Comparison of ENCODE assay signal across 10 mouse cellular contexts in the genomic region with DNA sequence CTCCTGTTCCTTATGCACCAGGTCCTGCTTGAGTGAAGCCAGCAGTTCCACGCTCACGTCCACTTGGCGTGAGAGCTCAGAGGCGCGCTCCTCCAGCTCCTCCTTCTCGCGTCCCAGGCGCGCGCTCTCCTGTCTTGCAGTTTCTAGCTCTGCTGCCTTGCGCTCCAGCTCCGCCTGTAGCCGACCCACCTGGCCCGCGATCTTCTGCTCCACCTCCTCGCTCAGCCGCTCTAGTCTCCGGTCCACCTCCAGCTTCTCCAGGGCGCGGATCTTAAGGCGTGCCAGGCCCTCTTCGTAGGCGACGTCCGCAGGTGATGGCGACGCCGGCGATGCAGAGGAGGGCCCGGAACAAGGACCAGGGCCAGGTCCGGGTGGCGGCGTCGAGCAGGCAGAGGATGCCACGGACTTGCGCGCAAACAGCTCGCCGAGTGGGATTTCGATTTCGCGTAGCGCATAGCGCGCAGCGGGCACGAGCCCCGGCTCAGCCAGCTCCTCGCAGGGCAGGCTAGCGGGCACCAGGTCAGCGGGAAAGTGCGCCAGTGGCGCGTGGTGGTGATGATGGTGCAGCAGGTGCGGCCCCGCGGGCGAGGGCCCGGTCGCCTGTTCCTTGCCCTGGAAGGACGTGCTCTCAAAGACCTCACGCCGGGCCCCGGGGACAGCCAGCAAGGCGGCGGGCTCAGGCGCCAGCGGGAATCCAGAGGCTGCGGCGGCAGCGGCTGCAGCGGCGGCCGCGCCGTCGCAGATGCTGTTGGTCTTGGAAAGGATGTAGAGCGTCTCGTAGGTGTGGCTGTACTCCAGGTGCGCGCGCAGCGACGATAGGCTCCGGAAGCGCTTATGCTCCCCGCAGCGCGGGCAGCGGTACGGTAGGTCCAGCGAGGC. TPM values are rescaled to one million over a fixed set of nuclear protein-coding genes. Genes with fewer than 3 reads are reported as not detected.
A peak's percentile ranks its signal among the peaks of the same experiment; 100 is the strongest.
DNase-seq lines count a peak whose midpoint lies in the region; ATAC-seq and TF ChIP-seq lines count a peak whose summit lies in the region.
"Had no signal": no experiment of that assay in that cellular context is flagged by ENCODE, and none has a peak within 500 bp of the region (broad histone marks: within the 10 kb centered on the region; RNA-seq: fewer than 3 reads in every experiment).

No protein-coding gene starts in this region.

- no peak for TF ChIP-seq POLR2A in limb, embryonic 14.5 days (IDR thresholded peaks at IDR 0.05; ENCODE audit: borderline replicate concordance, extremely low read depth, insufficient read depth, insufficient read length)

- peak overlapping the region; percentile 33 for H3K4me3 ChIP-seq in heart, embryonic 12.5 days
- peak overlapping the region; percentile 62 to 71 for H3K4me3 ChIP-seq in ES-E14 (ENCODE audit: insufficient read depth in 1 of 2, low read depth in 1 of 2, low read length in 2 of 2, poor library complexity in 1 of 2, severe bottlenecking in 1 of 2)
- H3K4me3 ChIP-seq in embryonic facial prominence, embryonic 15.5 days (replicated peaks): peak overlapping the region; percentile 38
- H3K4me3 ChIP-seq in limb, embryonic 14.5 days (replicated peaks; ENCODE audit: low read length): peak overlapping the region; percentile 35
- peak overlapping the region; percentile 31 for H3K4me3 ChIP-seq in stomach, postnatal 0 days (ENCODE audit: low read depth, low read length)

- H3K4me1 ChIP-seq in heart, embryonic 12.5 days (replicated peaks): peaks cover 9% of the 10 kb centered on the region
- peaks cover 0 to 6% of the 10 kb centered on the region in 2 experiments; a peak in 2 of 4 replicates for H3K4me1 ChIP-seq in ES-E14 (ENCODE audit: control insufficient read depth in 2 of 2, insufficient read depth in 2 of 2, low read length in 2 of 2, poor library complexity in 1 of 2)
- H3K4me1 ChIP-seq in embryonic facial prominence, embryonic 15.5 days: peaks cover 19% of the 10 kb centered on the region
- peaks cover 4% of the 10 kb centered on the region; the same call in 1 of the 2 replicates for H3K4me1 ChIP-seq in limb, embryonic 14.5 days (ENCODE audit: control insufficient read depth, insufficient read depth, low read length)
- H3K4me1 ChIP-seq in stomach, postnatal 0 days (replicated peaks; ENCODE audit: control insufficient read depth, insufficient read depth): peaks cover 4% of the 10 kb centered on the region; the same call in 1 of the 2 replicates

- no peak for TF ChIP-seq CTCF in stomach, postnatal 0 days (IDR thresholded peaks at IDR 0.05; ENCODE audit: low read depth)

- H3K4me2 ChIP-seq in heart, embryonic 12.5 days: peak overlapping the region; percentile 53
- H3K4me2 ChIP-seq in embryonic facial prominence, embryonic 15.5 days (replicated peaks): peak overlapping the region; percentile 62
- peak overlapping the region; percentile 53 for H3K4me2 ChIP-seq in limb, embryonic 14.5 days (replicated peaks; ENCODE audit: low read depth, low read length, severe bottlenecking)
- peak overlapping the region; percentile 51 for H3K4me2 ChIP-seq in stomach, postnatal 0 days (replicated peaks; ENCODE audit: low read depth)

- no peak overlapping the region for H3K9ac ChIP-seq in heart, embryonic 12.5 days
- peak overlapping the region; percentile 19; the same call in 1 of the 2 replicates for H3K9ac ChIP-seq in ES-E14 (ENCODE audit: insufficient read depth, low read depth, low read length, poor library complexity, severe bottlenecking)
- no peak overlapping the region for H3K9ac ChIP-seq in embryonic facial prominence, embryonic 15.5 days
- no peak overlapping the region for H3K9ac ChIP-seq in limb, embryonic 14.5 days (ENCODE audit: low read depth, low read length, severe bottlenecking)
- no peak overlapping the region for H3K9ac ChIP-seq in stomach, postnatal 0 days (ENCODE audit: low read length)

- no peak for TF ChIP-seq EP300 in stomach, postnatal 0 days (optimal IDR thresholded peaks at IDR 0.05)

- in situ Hi-C loops in ES-E14 (cut with MboI; ENCODE audit: low sequenced_read_pairs in 2 of 2, unreplicated experiment in 2 of 2): no loop called here

- peaks cover 5% of the 10 kb centered on the region; the same call in 1 of the 2 replicates for H3K9me3 ChIP-seq in heart, embryonic 12.5 days (replicated peaks)
- H3K9me3 ChIP-seq in ES-E14 (ENCODE audit: control insufficient read depth, insufficient read depth, low read depth, low read length): no peaks in the 10 kb centered on the region
- H3K9me3 ChIP-seq in embryonic facial prominence, embryonic 15.5 days (replicated peaks): no peaks in the 10 kb centered on the region
- H3K9me3 ChIP-seq in limb, embryonic 14.5 days (ENCODE audit: control insufficient read depth, low read length): no peaks in the 10 kb centered on the region
- no peaks in the 10 kb centered on the region for H3K9me3 ChIP-seq in stomach, postnatal 0 days (ENCODE audit: control insufficient read depth, low read length)

- H3K27me3 ChIP-seq in heart, embryonic 12.5 days (replicated peaks): peaks cover 94% of the 10 kb centered on the region
- peaks cover 49% of the 10 kb centered on the region for H3K27me3 ChIP-seq in embryonic facial prominence, embryonic 15.5 days
- peaks cover 31% of the 10 kb centered on the region for H3K27me3 ChIP-seq in limb, embryonic 14.5 days (ENCODE audit: control insufficient read depth, insufficient read depth, low read length)
- H3K27me3 ChIP-seq in stomach, postnatal 0 days (ENCODE audit: control insufficient read depth, insufficient read depth, low read length): peaks cover 14% of the 10 kb centered on the region; the same call in 1 of the 2 replicates

- WGBS in heart, embryonic 12.5 days: 4% methylated on average over 92 of the region's 92 CpGs
- whole genome bisulfite sequencing in embryonic facial prominence, embryonic 15.5 days: 3% methylated on average over 92 of the region's 92 CpGs
- WGBS in limb, embryonic 14.5 days: 4% methylated on average over 67 of the region's 92 CpGs
- WGBS in stomach, postnatal 0 days: 4% methylated on average over 83 of the region's 92 CpGs

- ATAC-seq in heart, embryonic 12.5 days (ENCODE audit: insufficient number of reproducible peaks, low FRiP score): no peak; the same call in 1 of the 2 replicates
- ATAC-seq in embryonic facial prominence, embryonic 15.5 days (ENCODE audit: insufficient number of reproducible peaks, low FRiP score, low TSS enrichment, low read depth): no peak
- ATAC-seq in limb, embryonic 14.5 days (ENCODE audit: low FRiP score, low read depth): no peak
- ATAC-seq in stomach, postnatal 0 days (ENCODE audit: low FRiP score, low TSS enrichment): 0 out of 2 replicates have a peak, but pooled peaks have one; percentile 53
- no peak for ATAC-seq in erythroid progenitor cell, adult 5-6 weeks (replicated peaks; ENCODE audit: low FRiP score, poor library complexity, severe bottlenecking)

- no peak for DNase-seq in heart, adult 11 months
- no peak for DNase-seq in ES-E14 (ENCODE audit: low read depth, low spot score)
- no peak for DNase-seq in limb, embryonic 14.5 days (ENCODE audit: low spot score)
- DNase-seq in stomach, postnatal 0 days (ENCODE audit: low spot score): peak; percentile 66
- DNase-seq in adrenal gland, postnatal 14 days: no peak

- no peaks in the 10 kb centered on the region for H3K36me3 ChIP-seq in heart, embryonic 12.5 days
- no peaks in the 10 kb centered on the region for H3K36me3 ChIP-seq in ES-E14 (ENCODE audit: control insufficient read depth, insufficient read depth, low read length, poor library complexity, severe bottlenecking)
- no peaks in the 10 kb centered on the region for H3K36me3 ChIP-seq in embryonic facial prominence, embryonic 15.5 days
- H3K36me3 ChIP-seq in limb, embryonic 14.5 days (ENCODE audit: control insufficient read depth, insufficient read depth, low read length): no peaks in the 10 kb centered on the region
- H3K36me3 ChIP-seq in stomach, postnatal 0 days (ENCODE audit: control insufficient read depth, insufficient read depth, low read length): no peaks in the 10 kb centered on the region

- H3K27ac ChIP-seq in heart, embryonic 12.5 days (ENCODE audit: poor library complexity, severe bottlenecking): no peak overlapping the region
- H3K27ac ChIP-seq in ES-E14 (ENCODE audit: insufficient read depth, low read depth, low read length, poor library complexity, severe bottlenecking): no peak overlapping the region
- H3K27ac ChIP-seq in embryonic facial prominence, embryonic 15.5 days (replicated peaks): no peak overlapping the region
- no peak overlapping the region for H3K27ac ChIP-seq in limb, embryonic 14.5 days (replicated peaks; ENCODE audit: low read depth, low read length)
- no peak overlapping the region for H3K27ac ChIP-seq in stomach, postnatal 0 days (replicated peaks)

RNA-seq across cellular contexts. Expression of gene Fbxo41, which starts 18.7 kb away (rescaled TPM):
- polyA plus RNA-seq in heart, embryonic 12.5 days (2016; fragmentation: Nextera tagmentation; extraction: Ambion mirVana): 0.03 and 0.06 TPM in 2 replicates
- total RNA-seq in ES-E14 (2012; rRNA removed): 0.54 and 0.85 TPM in 2 replicates
- polyA plus RNA-seq in embryonic facial prominence, embryonic 15.5 days (2015; fragmentation: Nextera tagmentation; extraction: Ambion mirVana): 0.26 and 0.33 TPM in 2 replicates
- polyA plus RNA-seq in limb, embryonic 14.5 days (2012; rRNA removed): 1.7 and 2.5 TPM in 2 replicates
- 0.45 and 0.48 TPM in 2 replicates for polyA plus RNA-seq in limb, embryonic 14.5 days (2014; fragmentation: Nextera tagmentation; extraction: Ambion mirVana)
- 0.10 and 0.16 TPM in 2 replicates for polyA plus RNA-seq in stomach, postnatal 0 days (2015; fragmentation: Nextera tagmentation; extraction: Ambion mirVana)
- total RNA-seq in erythroid progenitor cell, adult 5-6 weeks (2015; ENCODE audit: low replicate concordance): not detected in 2 replicates
- not detected in 2 replicates for total RNA-seq in erythroid progenitor cell, adult 5-6 weeks (2017; ENCODE audit: low replicate concordance)
- total RNA-seq in adrenal gland, postnatal 14 days (2021): 0.44 and 0.83 TPM in 2 replicates

RNA-seq across cellular contexts. Expression of gene Egr4, which starts 29.3 kb away (rescaled TPM):
- polyA plus RNA-seq in heart, embryonic 12.5 days (2016; fragmentation: Nextera tagmentation; extraction: Ambion mirVana): 0.12 TPM in 1 of 2 replicates, not detected in the other
- total RNA-seq in ES-E14 (2012; rRNA removed): 0.21 and 0.31 TPM in 2 replicates
- polyA plus RNA-seq in embryonic facial prominence, embryonic 15.5 days (2015; fragmentation: Nextera tagmentation; extraction: Ambion mirVana): not detected in 2 replicates
- polyA plus RNA-seq in limb, embryonic 14.5 days (2012; rRNA removed): 0.05 and 0.08 TPM in 2 replicates
- polyA plus RNA-seq in limb, embryonic 14.5 days (2014; fragmentation: Nextera tagmentation; extraction: Ambion mirVana): not detected in 2 replicates
- not detected in 2 replicates for polyA plus RNA-seq in stomach, postnatal 0 days (2015; fragmentation: Nextera tagmentation; extraction: Ambion mirVana)
- not detected in 2 replicates for total RNA-seq in erythroid progenitor cell, adult 5-6 weeks (2015; ENCODE audit: low replicate concordance)
- total RNA-seq in erythroid progenitor cell, adult 5-6 weeks (2017; ENCODE audit: low replicate concordance): not detected in 2 replicates
- total RNA-seq in adrenal gland, postnatal 14 days (2021): 0.26 TPM in 1 of 2 replicates, not detected in the other
- polyA plus RNA-seq: C2C12; gonadal fat pad, adult 2 months had no signal

RNA-seq across cellular contexts. Expression of gene Pradc1, which starts 32.3 kb away (rescaled TPM):
- polyA plus RNA-seq in heart, embryonic 12.5 days (2016; fragmentation: Nextera tagmentation; extraction: Ambion mirVana): 35.5 and 37.1 TPM in 2 replicates
- 17.2 and 23.4 TPM in 2 replicates for total RNA-seq in ES-E14 (2012; rRNA removed)
- polyA plus RNA-seq in embryonic facial prominence, embryonic 15.5 days (2015; fragmentation: Nextera tagmentation; extraction: Ambion mirVana): 38.0 and 42.4 TPM in 2 replicates
- 27.6 and 30.0 TPM in 2 replicates for polyA plus RNA-seq in limb, embryonic 14.5 days (2012; rRNA removed)
- 26.8 and 29.6 TPM in 2 replicates for polyA plus RNA-seq in limb, embryonic 14.5 days (2014; fragmentation: Nextera tagmentation; extraction: Ambion mirVana)
- polyA plus RNA-seq in stomach, postnatal 0 days (2015; fragmentation: Nextera tagmentation; extraction: Ambion mirVana): 35.3 and 35.5 TPM in 2 replicates
- total RNA-seq in erythroid progenitor cell, adult 5-6 weeks (2015; ENCODE audit: low replicate concordance): 17.7 and 18.9 TPM in 2 replicates
- 1.4 and 3.1 TPM in 2 replicates for total RNA-seq in erythroid progenitor cell, adult 5-6 weeks (2017; ENCODE audit: low replicate concordance)
- total RNA-seq in adrenal gland, postnatal 14 days (2021): 13.8 and 15.2 TPM in 2 replicates

RNA-seq across cellular contexts. Expression of gene Cct7, which starts 32.8 kb away (rescaled TPM):
- 393 and 395 TPM in 2 replicates for polyA plus RNA-seq in heart, embryonic 12.5 days (2016; fragmentation: Nextera tagmentation; extraction: Ambion mirVana)
- 493 and 584 TPM in 2 replicates for total RNA-seq in ES-E14 (2012; rRNA removed)
- 440 and 448 TPM in 2 replicates for polyA plus RNA-seq in embryonic facial prominence, embryonic 15.5 days (2015; fragmentation: Nextera tagmentation; extraction: Ambion mirVana)
- polyA plus RNA-seq in limb, embryonic 14.5 days (2012; rRNA removed): 203 and 247 TPM in 2 replicates
- polyA plus RNA-seq in limb, embryonic 14.5 days (2014; fragmentation: Nextera tagmentation; extraction: Ambion mirVana): 416 and 417 TPM in 2 replicates
- 214 and 219 TPM in 2 replicates for polyA plus RNA-seq in stomach, postnatal 0 days (2015; fragmentation: Nextera tagmentation; extraction: Ambion mirVana)
- total RNA-seq in erythroid progenitor cell, adult 5-6 weeks (2015; ENCODE audit: low replicate concordance): 97.7 and 102 TPM in 2 replicates
- total RNA-seq in erythroid progenitor cell, adult 5-6 weeks (2017; ENCODE audit: low replicate concordance): 82.3 and 112 TPM in 2 replicates
- 218 and 224 TPM in 2 replicates for total RNA-seq in adrenal gland, postnatal 14 days (2021)

RNA-seq across cellular contexts. Expression of gene Smyd5, which starts 52.3 kb away (rescaled TPM):
- 41.3 and 46.1 TPM in 2 replicates for polyA plus RNA-seq in heart, embryonic 12.5 days (2016; fragmentation: Nextera tagmentation; extraction: Ambion mirVana)
- total RNA-seq in ES-E14 (2012; rRNA removed): 94.1 and 125 TPM in 2 replicates
- 47.8 and 51.9 TPM in 2 replicates for polyA plus RNA-seq in embryonic facial prominence, embryonic 15.5 days (2015; fragmentation: Nextera tagmentation; extraction: Ambion mirVana)
- 69.5 and 76.0 TPM in 2 replicates for polyA plus RNA-seq in limb, embryonic 14.5 days (2012; rRNA removed)
- 40.2 and 45.4 TPM in 2 replicates for polyA plus RNA-seq in limb, embryonic 14.5 days (2014; fragmentation: Nextera tagmentation; extraction: Ambion mirVana)
- 14.1 and 14.7 TPM in 2 replicates for polyA plus RNA-seq in stomach, postnatal 0 days (2015; fragmentation: Nextera tagmentation; extraction: Ambion mirVana)
- total RNA-seq in erythroid progenitor cell, adult 5-6 weeks (2015; ENCODE audit: low replicate concordance): 2.5 and 6.7 TPM in 2 replicates
- 2.4 and 6.2 TPM in 2 replicates for total RNA-seq in erythroid progenitor cell, adult 5-6 weeks (2017; ENCODE audit: low replicate concordance)
- 25.0 and 33.0 TPM in 2 replicates for total RNA-seq in adrenal gland, postnatal 14 days (2021)
